Mouse (Mus musculus) heart, embryonic 16.5 days (tissue): Measurements from ENCODE around the gene Lamp3. TPM values are rescaled to one million over a fixed set of nuclear protein-coding genes. Genes with fewer than 3 reads are reported as not detected.
"Not testable (repeated sequence)": the region's sequence is repeated elsewhere in the genome, so short reads cannot be mapped to it uniquely, and the experiment has no call there.

Source experiments
- ATAC-seq: fragments of 200-750 bp; cut with Nextera tagmentation; replicated peaks from 2 replicates; pipeline ENCODE4 v1.8.0; 2017; ENCODE audit warnings: moderate number of reproducible peaks; ENCODE audit not compliant: insufficient read depth, low FRiP score; ENCODE audit errors: extremely low read depth
- H3K27ac ChIP-seq: fragments of 300-500 bp; sonication (generic); 2 replicates; pipeline ENCODE4 v1.5.1; 2014; ENCODE audit warnings: mild to moderate bottlenecking, low read length, control low read depth, moderate library complexity
- H3K27me3 ChIP-seq: fragments of 300-500 bp; sonication (generic); 2 replicates; pipeline ENCODE4 v1.6.1; 2014; ENCODE audit warnings: low read length, mixed read lengths; ENCODE audit not compliant: control insufficient read depth, insufficient read depth
- H3K36me3 ChIP-seq: fragments of 300-500 bp; sonication (generic); 2 replicates; pipeline ENCODE4 v1.6.1; 2014; ENCODE audit not compliant: control insufficient read depth, insufficient read depth
- H3K4me1 ChIP-seq: fragments of 300-500 bp; sonication (generic); 2 replicates; pipeline ENCODE4 v1.6.1; 2014; ENCODE audit warnings: low read length, mixed read lengths; ENCODE audit not compliant: control insufficient read depth, insufficient read depth
- H3K4me2 ChIP-seq: fragments of 300-500 bp; sonication (generic); 2 replicates; pipeline ENCODE4 v1.6.1; 2014; ENCODE audit warnings: low read depth, mild to moderate bottlenecking, control low read depth, low read length
- H3K4me3 ChIP-seq: fragments of 300-500 bp; sonication (generic); 2 replicates; pipeline ENCODE4 v1.5.1; 2014; ENCODE audit warnings: mild to moderate bottlenecking, control low read depth, low read length
- H3K9ac ChIP-seq: fragments of 300-500 bp; sonication (generic); 2 replicates; pipeline ENCODE4 v1.6.1; 2014; ENCODE audit warnings: low read length, control low read depth
- H3K9me3 ChIP-seq: fragments of 300-500 bp; sonication (generic); replicated peaks from 2 replicates; pipeline ENCODE4 v1.6.1; 2016; ENCODE audit warnings: low read length; ENCODE audit not compliant: control insufficient read depth
- WGBS: fragments of 180-500 bp; shearing (Covaris S2); extraction: QIAGEN DNeasy Blood & Tissue Kit; methylation state at CpG from one replicate; pipeline ENCODE4 v1.1.7; 2014; 5-methylcytosine and 5-hydroxymethylcytosine counted together
- polyA plus RNA-seq: library from polyadenylated mRNA; unstranded; fragments of >200 nt; fragmentation: Nextera tagmentation; extraction: Ambion mirVana; gene quantifications from 2 replicates; pipeline ENCODE4 v1.2.1, GENCODE M21; 2015

Lamp3 gene
- polyA plus RNA-seq, 1 experiment from 2014 or later, result 0.64 TPM

- 89% methylated on average over 2 of the region's 2 CpGs for WGBS
Measured at GRCm38 (mm10) chr16:19611782-19612181, 94.4 kb downstream of the Lamp3 start, which contains the start of gene Olfr170. Gene Olfr170 (minus strand): TSS chr16:19611882.

More at GRCm38 (mm10) chr16:19611782-19612181, 94.4 kb downstream of the Lamp3 start, which contains the start of gene Olfr170:
- not testable (repeated sequence) for H3K27ac ChIP-seq, H3K4me3 ChIP-seq, H3K4me1 ChIP-seq, H3K9ac ChIP-seq, ATAC-seq, H3K36me3 ChIP-seq, H3K4me2 ChIP-seq, H3K9me3 ChIP-seq, H3K27me3 ChIP-seq

Other genes starting within 250 kb of the Lamp3 start
- not detected in 2 replicates for gene Olfr166, start 222.7 kb downstream of the Lamp3 start, polyA plus RNA-seq
- gene Olfr167, start 184.1 kb downstream of the Lamp3 start, polyA plus RNA-seq, result not detected in 2 replicates
- not detected in 2 replicates for gene Olfr168, start 170.8 kb downstream of the Lamp3 start, polyA plus RNA-seq
- not detected in 2 replicates for gene Olfr169, start 134.6 kb downstream of the Lamp3 start, polyA plus RNA-seq
- gene Olfr170, start 94.5 kb downstream of the Lamp3 start, polyA plus RNA-seq, result not detected in 2 replicates
- not detected in 2 replicates for gene Olfr171, start 76.5 kb downstream of the Lamp3 start, polyA plus RNA-seq
- 5.7 and 6.4 TPM in 2 replicates for gene B3gnt5, start 53.8 kb upstream of the Lamp3 start, polyA plus RNA-seq